Mouse (Mus musculus): ENCODE data around the gene Amdhd1.

Gene Amdhd1

DNA sequence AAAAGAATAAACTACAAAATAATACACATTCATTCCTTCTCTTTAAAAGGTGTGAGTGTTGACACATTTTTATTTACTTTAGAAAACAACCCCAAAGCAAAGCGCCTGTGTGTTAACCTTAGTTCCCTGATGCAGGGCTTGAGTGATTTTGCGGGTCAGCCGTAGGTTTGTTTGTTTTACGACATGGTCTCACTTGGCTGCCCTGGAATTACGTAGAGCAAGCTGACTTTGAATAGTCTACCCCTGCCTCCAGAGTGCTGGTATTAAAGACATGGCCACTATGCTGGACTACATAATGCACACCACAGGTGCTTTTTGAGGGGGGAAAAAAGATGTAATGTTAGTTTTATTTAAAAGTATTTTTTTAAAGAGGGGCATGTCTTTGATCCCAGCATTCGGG lies 1.0 kb downstream of the Amdhd1 start:
- no peak for DNase-seq

GRCm38 (mm10) chr10:93538287-93538686 lies 1.5 kb downstream of the Amdhd1 start:
- DNase-seq: no peak

- DNase-seq: no peak
These were observed 14.5 kb downstream of the Amdhd1 start for GRCm38 (mm10) chr10:93525329-93525728.

DNA sequence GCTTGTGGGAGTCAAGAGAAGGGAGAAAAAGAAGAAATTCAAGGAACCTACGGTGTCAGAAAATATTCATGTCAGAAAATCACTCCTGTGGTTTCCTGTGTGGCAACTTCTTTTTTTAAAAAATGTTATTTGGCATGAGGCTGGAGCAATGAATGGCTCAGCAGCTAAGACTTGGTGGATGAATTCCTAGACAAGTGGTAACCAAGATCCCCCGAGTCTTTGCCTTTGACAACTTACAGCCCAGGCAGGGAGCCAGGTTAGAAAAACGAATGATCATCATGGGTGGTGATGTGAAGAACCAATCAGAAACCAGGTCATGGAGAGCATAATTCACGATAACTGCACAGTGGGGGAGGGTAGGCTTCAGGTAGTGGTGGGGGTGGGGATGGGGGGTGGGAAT lies 18.8 kb downstream of the Amdhd1 start:
- DNase-seq: no peak

- no peak for DNase-seq
These were observed 20.1 kb downstream of the Amdhd1 start for GRCm38 (mm10) chr10:93519756-93520155.

DNA sequence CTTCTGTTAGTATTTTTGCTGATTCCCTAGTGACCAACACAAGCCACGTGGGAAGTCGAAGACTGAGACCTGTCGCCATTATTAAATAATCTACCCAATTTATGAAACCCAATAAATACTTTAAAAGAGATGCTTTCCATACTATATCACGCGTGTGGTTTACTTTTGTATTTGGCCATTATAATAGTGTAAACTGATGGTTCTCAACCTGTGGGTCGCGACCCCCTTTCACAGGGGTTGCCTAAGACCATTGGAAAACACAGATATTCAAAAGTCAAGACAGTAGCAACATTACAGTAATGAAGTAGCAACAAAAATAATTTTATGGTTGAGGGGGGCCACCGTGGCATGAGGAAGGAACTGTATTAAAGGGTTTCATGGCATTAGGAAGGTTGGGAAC lies 20.7 kb downstream of the Amdhd1 start:
- DNase-seq: no peak

DNA sequence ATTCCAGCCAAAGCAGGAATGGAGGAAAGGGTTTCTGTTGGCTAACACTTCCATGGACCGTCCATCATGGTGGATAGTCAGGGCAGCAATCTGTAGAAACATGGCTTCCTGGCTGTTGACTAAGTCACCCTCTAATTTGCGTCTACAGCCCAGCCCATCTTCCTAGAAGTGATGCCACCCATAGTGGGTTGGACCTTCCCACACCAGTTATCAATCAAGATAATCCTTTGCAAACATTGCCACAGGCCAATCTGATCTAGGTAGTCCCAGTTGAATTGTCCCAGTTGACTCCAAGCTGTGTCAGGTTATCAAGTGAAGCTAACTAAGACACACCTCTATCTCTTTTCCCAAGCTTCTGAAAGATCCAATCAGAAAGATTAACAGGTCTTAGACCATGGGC lies 21.2 kb downstream of the Amdhd1 start:
- DNase-seq: no peak

DNA sequence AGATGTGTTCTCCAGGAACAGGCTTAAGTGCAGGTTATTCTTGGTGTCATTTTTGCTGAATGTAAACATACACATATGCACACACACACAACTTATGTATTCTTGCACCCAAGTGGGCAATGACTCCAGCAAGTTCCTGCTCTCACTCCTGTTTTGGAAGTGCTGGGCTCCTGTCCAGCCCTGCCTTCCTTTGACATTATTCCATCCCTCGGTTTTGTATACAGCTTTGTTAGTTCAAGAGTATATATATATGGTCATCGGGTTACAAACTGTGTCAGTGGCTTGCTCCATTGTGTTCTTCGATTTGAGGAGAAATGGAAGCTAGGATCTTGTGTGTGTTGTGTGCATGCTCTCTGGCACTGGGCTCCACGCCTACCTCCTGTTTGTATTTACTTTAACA lies 21.6 kb downstream of the Amdhd1 start:
- DNase-seq: no peak

DNA sequence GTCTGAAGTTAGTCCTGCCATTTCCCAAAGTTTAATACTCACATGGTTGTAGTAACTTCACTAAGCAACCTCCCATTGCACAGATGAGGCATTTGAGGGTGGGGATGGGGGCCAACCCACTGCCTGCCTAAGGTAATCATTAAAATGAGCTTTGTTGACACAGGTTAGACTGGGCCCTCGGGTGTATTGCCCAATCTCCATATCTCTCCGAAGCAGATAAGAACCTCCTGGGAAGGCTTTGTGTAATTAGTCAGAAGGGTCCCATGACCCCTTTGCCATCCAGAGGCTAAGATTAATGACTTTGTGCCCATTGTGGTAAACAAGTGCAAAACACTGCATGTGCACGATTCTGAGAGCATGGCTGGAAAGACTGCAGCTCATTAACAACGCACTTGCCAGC lies 22.1 kb downstream of the Amdhd1 start:
- DNase-seq: no peak

DNA sequence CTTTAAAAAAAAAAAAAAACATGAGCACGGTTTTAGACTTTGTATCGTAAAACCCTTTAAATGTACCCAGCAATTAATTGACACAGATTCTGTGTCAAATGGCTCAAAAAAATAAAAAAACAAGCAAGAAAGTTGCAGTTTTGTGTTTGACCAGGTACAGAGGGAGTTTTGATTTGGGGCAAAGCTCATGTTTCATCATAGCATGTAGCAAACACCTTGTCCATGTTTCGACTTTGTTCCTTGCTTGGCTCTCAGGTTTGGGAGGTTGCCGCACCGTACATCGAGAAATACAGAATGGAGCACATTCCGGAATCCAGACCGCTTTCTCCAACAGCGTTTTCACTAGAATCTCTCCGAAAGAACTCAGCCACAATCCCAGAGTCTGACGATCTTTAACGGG lies 23.9 kb downstream of the Amdhd1 start:
- no peak for DNase-seq

DNA sequence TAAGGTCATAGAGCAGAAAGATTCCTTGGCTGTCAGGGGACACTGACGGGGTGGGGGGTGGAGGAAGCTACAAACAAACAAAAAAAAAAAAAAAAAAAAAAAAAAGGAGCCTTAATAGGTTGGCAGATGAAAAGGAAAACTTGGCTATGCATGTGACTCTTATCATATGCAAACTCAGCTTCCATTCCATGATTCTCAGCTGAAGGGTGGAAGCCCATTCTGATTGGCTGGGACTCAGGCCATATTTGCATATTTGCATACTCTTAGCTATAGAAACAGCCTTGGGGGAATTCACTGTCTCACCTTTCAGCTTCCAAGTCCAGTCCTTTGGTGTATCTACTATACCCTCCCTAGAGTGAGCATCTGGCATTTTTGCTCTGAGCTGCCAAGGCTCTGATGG lies 24.4 kb downstream of the Amdhd1 start:
- DNase-seq: no peak

DNA sequence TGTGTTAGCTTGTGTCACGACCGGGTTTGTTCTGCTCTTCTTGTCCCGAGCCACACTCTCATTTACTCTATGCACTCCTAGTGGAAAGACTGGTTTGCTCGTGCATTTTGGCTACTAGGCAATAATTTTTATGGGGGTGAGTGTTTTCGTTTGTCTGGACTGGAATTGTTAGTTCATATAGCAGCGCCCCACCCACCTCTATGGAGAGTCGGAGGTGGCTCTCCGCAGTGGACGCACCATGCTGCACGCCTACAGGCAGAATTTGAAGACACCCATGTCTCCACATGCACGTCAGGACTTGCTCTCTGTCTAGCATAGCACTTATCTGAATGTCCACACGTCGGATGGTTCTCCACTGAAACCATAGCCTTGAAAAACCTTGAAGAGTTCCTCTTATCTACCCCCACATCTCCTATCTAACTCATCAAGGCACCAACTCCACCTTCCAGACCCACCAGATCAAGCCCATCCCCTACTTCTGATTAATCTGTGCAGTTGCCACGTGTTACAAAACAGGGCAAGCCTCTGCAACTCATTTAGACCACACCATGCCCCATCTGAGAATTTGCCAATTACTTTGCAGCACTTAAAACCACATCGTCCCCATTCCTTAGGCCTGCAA lies 30.2 kb downstream of the Amdhd1 start:
- no peak for DNase-seq

DNA sequence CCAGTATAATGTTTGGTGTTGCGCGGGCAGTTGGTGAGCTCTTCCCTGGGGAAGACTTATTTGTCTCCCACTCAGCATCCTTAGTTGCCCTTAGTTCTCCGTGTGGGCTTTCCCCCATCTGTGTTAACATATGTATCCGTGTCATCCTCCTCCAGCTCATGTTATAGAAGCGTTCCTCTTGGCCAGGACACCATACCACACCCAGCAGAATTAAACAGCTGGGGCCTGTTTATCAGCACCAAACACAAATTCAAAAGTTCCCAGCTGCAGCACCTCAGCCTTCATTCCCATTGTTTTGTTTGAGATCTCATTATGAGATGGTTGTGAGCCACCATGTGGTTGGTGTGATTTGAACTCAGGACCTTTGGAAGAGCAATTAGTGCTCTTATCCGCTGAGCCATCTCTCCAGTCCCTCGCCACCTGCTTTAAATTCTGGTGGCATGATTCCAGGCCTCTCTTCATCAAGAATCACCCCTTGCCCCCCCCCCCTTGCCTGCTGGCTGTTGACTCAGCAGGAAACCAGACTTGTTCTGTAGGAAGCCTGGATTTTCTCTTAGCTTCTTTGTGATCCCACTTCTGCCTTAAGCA lies 31.4 kb downstream of the Amdhd1 start:
- no peak for DNase-seq

- DNase-seq: no peak
These were observed 38.5 kb downstream of the Amdhd1 start for GRCm38 (mm10) chr10:93501346-93501745.

DNA sequence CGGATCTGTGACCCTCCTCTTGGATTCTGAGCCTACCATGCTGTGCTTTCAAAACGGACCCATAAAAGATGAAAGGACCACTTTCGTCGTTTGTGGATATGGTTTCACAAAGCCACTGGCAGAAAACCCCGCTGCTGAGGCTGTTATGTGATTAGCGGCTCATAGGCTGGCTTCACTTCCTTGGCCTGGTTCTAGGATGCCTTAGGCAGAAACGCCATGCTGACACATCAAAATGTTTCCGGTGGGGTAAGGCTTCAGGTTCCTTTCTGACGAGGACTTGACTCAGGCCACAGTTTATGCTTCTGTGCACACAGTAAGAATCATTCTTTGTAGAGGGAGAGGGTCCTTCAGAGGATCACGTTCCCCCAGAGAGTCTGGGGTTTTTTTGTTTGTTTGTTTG lies 39.0 kb downstream of the Amdhd1 start:
- no peak for DNase-seq

GRCm38 (mm10) chr10:93490451-93490850 lies 49.4 kb downstream of the Amdhd1 start:
- no peak for DNase-seq

DNA sequence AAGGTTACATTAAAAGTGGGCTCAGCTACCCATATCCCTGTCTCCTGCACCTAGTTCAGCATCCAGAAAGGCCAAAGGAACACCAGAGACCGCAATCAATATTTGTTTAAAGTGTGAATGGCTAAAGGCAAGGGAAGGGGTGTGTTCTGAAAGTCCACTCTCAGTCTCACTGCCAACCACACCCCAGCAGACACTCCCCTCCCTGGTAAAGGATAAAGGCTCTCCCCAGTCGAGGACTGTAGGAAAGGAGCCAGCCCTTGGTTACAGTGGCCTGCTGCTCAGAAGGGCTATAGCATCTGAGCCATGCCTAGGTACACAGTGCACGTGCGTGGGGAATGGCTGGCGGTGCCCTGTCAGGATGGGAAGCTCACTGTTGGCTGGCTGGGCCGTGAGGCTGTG lies 51.0 kb downstream of the Amdhd1 start:
- no peak for DNase-seq

GRCm38 (mm10) chr10:93488066-93488827 lies 51.6 kb downstream of the Amdhd1 start, which contains the start of gene Hal:
TSS of gene Hal (plus strand) at chr10:93488768.
- DNase-seq: no peak

- peak; percentile 28 for DNase-seq
These were observed 53.2 kb downstream of the Amdhd1 start for GRCm38 (mm10) chr10:93486622-93487021.

DNA sequence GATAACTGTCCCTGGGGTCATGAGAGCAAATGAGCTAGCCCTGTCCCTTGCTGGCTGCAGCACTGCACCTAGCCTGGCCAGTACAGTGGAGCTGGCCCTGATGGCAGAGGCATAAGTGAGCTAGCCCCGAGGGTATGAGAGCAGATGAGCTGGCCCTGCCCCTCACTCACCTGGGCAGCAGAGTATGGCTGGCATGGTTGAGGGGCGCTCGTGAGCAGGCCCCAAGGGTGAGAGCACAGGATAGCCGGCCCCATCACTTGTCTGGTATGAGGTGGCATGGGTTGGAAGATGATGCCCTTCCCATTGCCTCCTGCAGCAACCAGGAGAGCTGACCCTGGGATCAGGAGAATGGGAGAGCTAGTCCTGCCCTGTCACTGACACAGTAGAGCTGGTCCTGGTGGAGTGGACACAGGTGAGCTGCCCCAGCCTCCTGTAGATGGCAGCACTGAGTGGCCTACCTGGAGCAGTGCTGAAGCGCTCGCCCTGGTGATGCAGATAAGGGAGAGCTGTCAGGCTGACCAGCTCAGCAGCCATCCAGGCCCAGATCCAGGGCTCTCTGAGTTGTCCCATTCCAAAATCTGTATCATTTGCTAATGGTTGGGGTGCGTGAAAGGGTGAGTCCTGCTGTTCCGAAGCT lies 54.7 kb downstream of the Amdhd1 start:
- DNase-seq: peak; percentile 51

GRCm38 (mm10) chr10:93484511-93484910 lies 55.3 kb downstream of the Amdhd1 start:
- DNase-seq: no peak
